ENCODE assay signal across 24 mouse cellular contexts in the genomic region with DNA sequence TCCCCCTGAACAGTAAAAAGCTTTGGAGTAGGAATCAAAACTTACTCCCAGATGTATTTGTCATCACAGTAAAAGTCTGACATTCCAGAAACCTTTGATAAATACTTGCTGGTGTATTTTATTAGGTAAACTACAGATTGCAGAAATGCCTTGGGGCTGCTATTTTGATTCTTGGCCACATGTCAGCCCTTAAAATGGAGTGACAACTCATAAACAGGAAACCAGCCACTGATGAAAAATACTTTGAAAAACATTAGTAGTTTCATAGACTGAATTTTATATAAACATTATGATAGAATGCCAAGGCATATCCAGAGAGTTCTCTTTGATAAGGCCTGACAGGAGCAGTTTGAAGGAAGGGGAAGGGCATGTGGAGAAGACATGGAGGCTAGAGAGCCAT. TPM values are rescaled to one million over a fixed set of nuclear protein-coding genes. Genes with fewer than 3 reads are reported as not detected.
DNase-seq lines count a peak whose midpoint lies in the region; ATAC-seq and TF ChIP-seq lines count a peak whose summit lies in the region.
"Had no signal": no experiment of that assay in that cellular context is flagged by ENCODE, and none has a peak within 500 bp of the region (broad histone marks: within the 10 kb centered on the region; RNA-seq: fewer than 3 reads in every experiment).

No protein-coding gene starts in this region.

- no peak for TF ChIP-seq CTCF in heart, adult 2 months (IDR thresholded peaks at IDR 0.05)

- intact Hi-C loops in heart, adult 2 months (cut with DNase I): no loop called here
- intact Hi-C loops in heart, postnatal 36 days (cut with DNase I): no loop called here

- H3K79me2 ChIP-seq in heart, adult 2 months (replicated peaks; ENCODE audit: control insufficient read depth, insufficient read depth, low read length): no peaks in the 10 kb centered on the region

- H3K4me3 ChIP-seq in heart, adult 2 months: no peak overlapping the region
- H3K4me3 ChIP-seq in lung, embryonic 16.5 days (ENCODE audit: low read length): no peak overlapping the region
- no peak overlapping the region for H3K4me3 ChIP-seq in intestine, embryonic 16.5 days (ENCODE audit: low read length)
- H3K4me3 ChIP-seq: forebrain, embryonic 10.5 days; forebrain, embryonic 13.5 days; heart, embryonic 10.5 days; heart, embryonic 13.5 days; hindbrain, embryonic 12.5 days; hindbrain, embryonic 15.5 days had no signal

- ATAC-seq in lung, embryonic 16.5 days (ENCODE audit: low read depth): peak; percentile 67; the same call in 1 of the 2 replicates
- ATAC-seq in intestine, embryonic 16.5 days: no peak
- ATAC-seq: activated CD4-positive, CD25-positive, alpha-beta regulatory T cell, adult 4 months; CD4-positive, CD25-positive, alpha-beta regulatory T cell, adult 4 months; forebrain, embryonic 13.5 days; forebrain, embryonic 16.5 days had no signal

- H3K27me3 ChIP-seq in heart, adult 2 months (ENCODE audit: control insufficient read depth, insufficient read depth, low read length): no peaks in the 10 kb centered on the region
- H3K27me3 ChIP-seq in lung, embryonic 16.5 days (ENCODE audit: control insufficient read depth, insufficient read depth, low read depth, low read length): no peaks in the 10 kb centered on the region
- no peaks in the 10 kb centered on the region for H3K27me3 ChIP-seq in intestine, embryonic 16.5 days (replicated peaks; ENCODE audit: control insufficient read depth, insufficient read depth, low read length)
- H3K27me3 ChIP-seq: forebrain, embryonic 13.5 days; heart, embryonic 13.5 days; hindbrain, embryonic 12.5 days; hindbrain, embryonic 15.5 days had no signal

- TF ChIP-seq POLR2A in heart, adult 2 months (IDR thresholded peaks at IDR 0.05; ENCODE audit: insufficient read depth, low read depth, low read length): no peak

- no peak for DNase-seq in heart, adult 2 months
- DNase-seq in heart, postnatal 36 days: no peak
- DNase-seq in lung, postnatal 36 days: no peak
- peak; percentile 18 for DNase-seq in lung, postnatal 25 days (ENCODE audit: low spot score)
- DNase-seq in lung, adult 18-20 months: no peak
- DNase-seq: adrenal gland, adult 8-10 months; adrenal gland, postnatal 25 days; cerebellum, adult 18-20 months; cerebellum, adult 9-10 months; cerebellum, postnatal 14 days; gastrocnemius, postnatal 14 days; heart, adult 18-20 months; heart, postnatal 14 days had no signal

- no peak overlapping the region for H3K9ac ChIP-seq in heart, adult 2 months (ENCODE audit: low read depth, low read length)
- no peak overlapping the region for H3K9ac ChIP-seq in lung, embryonic 16.5 days (ENCODE audit: low read length)
- no peak overlapping the region for H3K9ac ChIP-seq in intestine, embryonic 16.5 days (ENCODE audit: low read depth, low read length)
- H3K9ac ChIP-seq: forebrain, embryonic 13.5 days; heart, embryonic 13.5 days; hindbrain, embryonic 12.5 days; hindbrain, embryonic 15.5 days had no signal

- H3K4me1 ChIP-seq in heart, adult 2 months (ENCODE audit: control insufficient read depth, insufficient read depth, low read length): peaks cover 5% of the 10 kb centered on the region
- H3K4me1 ChIP-seq in lung, embryonic 16.5 days (replicated peaks; ENCODE audit: control insufficient read depth, insufficient read depth, low read length): no peaks in the 10 kb centered on the region
- H3K4me1 ChIP-seq in intestine, embryonic 16.5 days (ENCODE audit: control insufficient read depth, insufficient read depth, low read length): no peaks in the 10 kb centered on the region
- H3K4me1 ChIP-seq: forebrain, embryonic 10.5 days; forebrain, embryonic 13.5 days; heart, embryonic 10.5 days; heart, embryonic 13.5 days; hindbrain, embryonic 12.5 days; hindbrain, embryonic 15.5 days had no signal

- no peaks in the 10 kb centered on the region for H3K9me3 ChIP-seq in lung, embryonic 16.5 days (ENCODE audit: control insufficient read depth, low read length)
- no peaks in the 10 kb centered on the region for H3K9me3 ChIP-seq in intestine, embryonic 16.5 days (ENCODE audit: control insufficient read depth, low read length)
- H3K9me3 ChIP-seq: forebrain, embryonic 10.5 days; forebrain, embryonic 13.5 days; heart, embryonic 10.5 days; heart, embryonic 13.5 days; hindbrain, embryonic 12.5 days; hindbrain, embryonic 15.5 days had no signal

- no peak for TF ChIP-seq EP300 in heart, adult 2 months (IDR thresholded peaks at IDR 0.05; ENCODE audit: insufficient read depth, low read depth, low read length)

- peak overlapping the region; percentile 62 for H3K27ac ChIP-seq in heart, adult 2 months
- no peak overlapping the region for H3K27ac ChIP-seq in lung, embryonic 16.5 days (ENCODE audit: low read length)
- H3K27ac ChIP-seq in intestine, embryonic 16.5 days (ENCODE audit: low read length): no peak overlapping the region
- H3K27ac ChIP-seq: forebrain, embryonic 10.5 days; forebrain, embryonic 13.5 days; heart, embryonic 10.5 days; heart, embryonic 13.5 days; hindbrain, embryonic 12.5 days; hindbrain, embryonic 15.5 days had no signal

- H3K36me3 ChIP-seq in heart, adult 2 months (ENCODE audit: control insufficient read depth, insufficient read depth, low read length): peaks cover 4% of the 10 kb centered on the region; the same call in 1 of the 2 replicates
- H3K36me3 ChIP-seq in lung, embryonic 16.5 days (ENCODE audit: control insufficient read depth, insufficient read depth, low read length): no peaks in the 10 kb centered on the region
- no peaks in the 10 kb centered on the region for H3K36me3 ChIP-seq in intestine, embryonic 16.5 days (ENCODE audit: control insufficient read depth, insufficient read depth, low read length)
- H3K36me3 ChIP-seq: forebrain, embryonic 10.5 days; heart, embryonic 10.5 days; heart, embryonic 13.5 days; hindbrain, embryonic 12.5 days; hindbrain, embryonic 15.5 days had no signal

- no peak overlapping the region for H3K4me2 ChIP-seq in lung, embryonic 16.5 days (ENCODE audit: low read depth, low read length)
- H3K4me2 ChIP-seq in intestine, embryonic 16.5 days (ENCODE audit: low read depth, low read length): no peak overlapping the region
- H3K4me2 ChIP-seq: forebrain, embryonic 13.5 days; heart, embryonic 13.5 days; hindbrain, embryonic 12.5 days; hindbrain, embryonic 15.5 days had no signal

RNA-seq across cellular contexts. Expression of a gene that starts 26.1 kb away (rescaled TPM):
- total RNA-seq in heart, adult 2 months (2021): 100 to 1,000 TPM; 134 to 187 TPM
- polyA plus RNA-seq in heart, adult 2 months (2012; rRNA removed): 51.7 and 59.3 TPM in 2 replicates
- 100 to 1,000 TPM; 104 to 189 TPM for total RNA-seq in heart, postnatal 36 days (2021)
- 9.5 and 13.9 TPM in 2 replicates for polyA plus RNA-seq in lung, embryonic 16.5 days (2015; fragmentation: Nextera tagmentation; extraction: Ambion mirVana)
- polyA plus RNA-seq in intestine, embryonic 16.5 days (2015; fragmentation: Nextera tagmentation; extraction: Ambion mirVana): 3.3 and 4.1 TPM in 2 replicates
